Mouse (Mus musculus): ENCODE measurements at regions not wholly inside any gene's neighbourhood (a gene's known extent, or its start where the extent isn't known, plus 50 kb on each side); places are given as distances from the start of the nearest gene placed in this dataset.

- no peak for DNase-seq (ENCODE audit: extremely low read depth, insufficient read length, low spot score)
These were observed 53.4 kb upstream of the Sipa1l1 start for GRCm38 (mm10) chr12:82115766-82116165.
